Mouse (Mus musculus) urinary bladder, postnatal 36 days (tissue): Measurements from ENCODE around the gene Epo.

Experiments used
- DNase-seq, 2 experiments: peaks; one replicate each; pipeline ENCODE4 v3.0.0; 2022; ENCODE audit warnings: low spot score in 2 of 2, mixed read lengths in 1 of 2

Gene Epo

DNA sequence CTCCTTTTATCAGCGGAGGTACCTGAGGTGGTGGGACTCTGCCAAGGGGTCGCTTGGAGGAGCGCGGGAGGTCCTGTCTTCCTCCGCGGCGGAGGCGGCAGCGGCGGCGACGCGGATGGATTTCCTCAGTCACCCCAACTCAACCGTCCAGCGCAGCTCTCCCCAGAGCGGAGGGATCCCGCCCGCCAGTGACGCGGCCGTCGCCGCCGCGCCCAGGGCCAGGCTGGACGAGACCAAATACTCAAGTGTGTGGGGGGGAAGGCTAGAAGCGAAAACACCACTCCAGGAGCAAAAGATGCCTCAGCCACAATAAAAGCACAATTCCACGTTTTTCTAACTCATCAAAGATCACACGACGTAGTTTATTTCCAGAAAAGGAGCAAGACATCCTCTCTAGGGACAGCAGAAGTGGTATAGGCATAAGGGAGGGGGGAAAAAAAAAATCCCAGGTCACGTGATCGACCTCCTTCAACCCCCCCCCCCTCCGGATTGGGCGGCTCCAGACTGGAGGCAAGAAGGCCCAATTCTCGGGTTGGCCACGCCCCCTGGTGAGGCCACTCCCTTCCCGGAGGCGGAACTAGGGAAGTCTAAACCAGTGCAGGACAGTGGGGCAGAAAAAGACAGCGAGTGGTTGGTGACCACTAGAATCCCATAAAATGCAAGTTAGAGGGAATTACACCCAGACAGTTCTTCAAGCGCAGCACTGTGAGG is at the start of gene Epo, which contains the start of gene Gnb2:
Gene Epo (minus strand): TSS at position 126 of the 711 bp plus-strand sequence.
Gene Gnb2 (minus strand): TSS at position 394 of the 711 bp plus-strand sequence.
- peak; percentile 97 to 99 for DNase-seq

DNA sequence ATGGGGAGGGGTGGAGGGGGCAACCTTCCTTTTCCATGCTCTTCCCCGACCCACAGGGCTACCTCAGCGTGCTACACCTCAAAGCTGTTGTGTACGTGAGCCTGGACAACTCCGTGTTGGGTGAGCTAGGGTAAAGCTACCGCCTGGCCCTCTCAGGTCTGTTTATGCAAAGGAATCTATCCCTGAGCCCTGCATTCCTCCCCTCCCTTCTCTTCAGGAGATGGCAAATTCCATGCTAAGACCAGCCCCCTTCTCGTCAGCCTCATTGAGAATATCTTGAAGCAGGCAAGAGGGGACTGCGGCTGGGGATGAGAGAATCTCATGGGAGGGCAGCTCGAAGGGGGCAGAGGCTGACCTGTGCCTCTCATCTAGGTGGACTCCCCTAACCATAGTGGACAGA is 49.7 kb upstream of the Epo start:
- DNase-seq = no peak

DNA sequence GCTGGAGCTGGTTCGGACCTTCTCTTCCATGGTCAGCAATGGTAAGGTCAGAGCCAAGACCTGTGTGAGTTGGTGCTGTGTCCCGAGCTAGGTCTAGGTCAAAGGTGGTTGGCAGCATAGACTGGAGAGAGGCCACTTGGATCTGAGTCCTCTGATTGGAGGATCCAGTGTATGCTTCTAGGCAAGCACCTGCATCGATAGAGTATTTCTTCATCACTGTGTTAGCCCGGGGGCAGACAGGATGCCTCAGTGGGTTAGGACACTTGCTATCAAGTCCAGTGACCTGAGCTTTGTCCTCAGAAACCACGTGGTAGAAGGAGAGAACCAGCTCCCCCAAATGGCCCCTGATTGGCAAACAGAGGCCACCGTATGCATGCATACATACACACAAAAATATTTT is 47.2 kb upstream of the Epo start:
- no peak for DNase-seq

DNA sequence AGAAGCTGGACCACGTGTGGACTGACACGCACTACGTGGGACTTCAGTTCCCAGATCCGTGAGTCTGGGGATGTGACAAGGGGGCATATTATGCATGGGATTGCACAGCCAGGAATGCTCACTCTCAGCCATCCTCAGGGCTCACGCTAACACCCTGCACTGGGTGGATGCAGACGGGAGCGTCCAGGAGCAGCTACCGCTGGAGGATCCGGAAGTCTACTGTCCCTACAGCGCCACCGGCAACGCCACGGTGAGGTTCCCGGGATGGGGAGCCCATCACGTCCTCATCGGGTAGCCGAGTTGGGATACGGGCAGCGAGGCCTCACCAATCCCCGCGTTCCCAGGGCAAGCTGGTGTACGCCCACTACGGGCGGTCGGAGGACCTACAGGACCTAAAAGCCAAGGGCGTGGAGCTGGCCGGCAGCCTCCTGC is 41.4 kb upstream of the Epo start:
- DNase-seq = peak in 1 of 2 experiments; percentile 39

DNA sequence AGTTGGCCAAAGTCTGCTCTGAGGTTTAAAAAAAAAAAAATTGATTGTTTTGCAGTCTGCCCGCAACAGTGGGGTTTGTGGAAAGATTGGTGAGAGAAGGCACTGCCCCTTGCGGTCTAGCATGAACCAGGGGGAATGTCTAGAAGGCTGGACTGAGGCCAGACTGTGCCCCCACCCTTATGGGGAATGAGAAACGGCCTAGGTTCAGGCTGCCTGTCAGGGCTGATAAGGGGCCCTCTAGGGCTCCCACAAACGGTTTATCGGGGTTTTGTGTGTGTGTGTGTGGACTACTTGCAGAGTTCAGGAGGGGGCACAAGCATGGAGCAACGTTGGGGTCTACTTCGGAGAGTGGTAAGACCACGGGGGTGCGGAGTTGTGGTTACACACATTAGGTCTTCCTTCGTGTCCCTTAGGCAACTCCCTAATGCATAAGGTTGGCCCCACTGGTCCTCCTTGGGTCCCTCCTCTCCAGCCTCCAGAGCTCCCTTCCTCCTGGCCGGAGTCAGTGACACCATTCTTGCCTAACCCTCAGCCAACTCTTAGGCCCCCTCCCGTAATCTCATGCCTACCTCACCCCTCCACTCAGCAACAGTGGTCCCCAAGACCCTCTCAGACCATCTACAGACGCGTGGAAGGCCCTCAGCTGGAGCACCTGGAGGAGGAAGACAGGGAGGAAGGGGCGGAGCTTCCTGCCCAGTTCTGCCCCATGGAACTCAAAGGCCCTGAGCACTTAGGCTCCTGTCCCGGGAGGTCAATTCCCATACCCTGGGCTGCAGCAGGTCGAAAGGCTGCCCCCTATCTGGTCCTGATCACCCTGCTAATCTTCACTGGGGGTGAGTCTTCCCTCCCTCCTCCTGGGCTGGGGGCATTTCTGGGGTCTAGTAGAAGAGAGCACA is 37.9 kb upstream of the Epo start:
- DNase-seq = no peak

DNA sequence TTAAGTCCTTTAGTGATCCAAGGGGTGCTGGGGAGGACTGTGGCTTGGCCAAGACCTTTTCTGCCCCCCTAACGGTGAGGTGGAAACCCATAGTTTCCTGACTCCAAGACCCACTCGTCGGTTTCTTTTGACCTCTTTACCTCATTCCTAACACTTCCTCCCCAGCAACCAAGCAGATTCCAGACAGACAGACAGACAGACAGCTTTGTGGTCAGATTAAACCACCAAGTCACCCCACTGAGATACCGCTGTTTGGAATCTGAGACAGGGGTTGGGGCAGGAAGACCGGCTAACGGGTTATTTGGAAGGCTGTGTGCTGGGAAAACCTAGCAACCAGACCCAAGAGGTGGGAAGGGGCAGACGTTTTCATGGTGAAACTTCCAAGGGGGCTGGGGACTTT is 37.1 kb upstream of the Epo start:
- DNase-seq = no peak

DNA sequence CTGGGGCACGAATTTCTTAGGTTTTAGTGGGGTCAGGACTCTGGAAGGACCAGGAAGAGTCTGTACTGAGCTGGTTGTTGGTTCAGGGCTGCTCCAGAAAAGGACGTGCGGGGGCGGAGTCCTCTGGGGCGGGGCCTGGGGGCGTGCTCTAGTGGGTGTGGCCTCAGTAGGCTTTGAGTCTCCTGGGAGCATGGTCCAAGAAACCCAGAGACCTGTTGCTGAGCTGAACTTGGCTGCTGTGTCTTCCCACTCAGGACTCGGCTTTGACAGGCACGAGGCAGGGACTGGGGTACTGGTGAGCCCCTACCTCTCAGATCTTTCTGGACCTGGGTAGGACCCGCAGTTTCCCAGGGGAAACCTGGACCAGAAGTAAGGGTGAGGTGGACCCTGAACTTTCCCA is 36.6 kb upstream of the Epo start, which contains the start of gene Tfr2:
Gene Tfr2 (plus strand): TSS at position 176 of the 400 bp plus-strand sequence.
- peak; percentile 28 to 56 for DNase-seq

DNA sequence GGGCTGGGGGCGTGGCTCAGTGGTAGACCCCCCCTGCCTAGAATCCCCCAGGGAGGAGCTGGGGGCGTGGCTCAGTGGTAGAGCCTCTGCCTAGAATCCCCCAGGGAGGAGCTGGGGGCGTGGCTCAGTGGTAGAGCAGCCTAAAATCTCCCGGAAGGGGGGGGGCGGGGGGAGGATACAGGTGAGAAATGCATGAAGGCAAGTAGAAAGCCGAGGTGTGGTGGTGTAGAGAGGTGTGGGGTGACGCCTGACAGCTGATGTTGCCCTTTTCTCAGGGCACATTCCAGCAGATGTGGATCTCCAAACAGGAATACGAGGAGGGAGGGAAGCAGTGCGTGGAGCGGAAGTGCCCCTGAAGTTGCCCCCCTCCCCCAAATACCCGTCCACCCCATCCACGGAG is 36.0 kb upstream of the Epo start:
- no peak for DNase-seq

DNA sequence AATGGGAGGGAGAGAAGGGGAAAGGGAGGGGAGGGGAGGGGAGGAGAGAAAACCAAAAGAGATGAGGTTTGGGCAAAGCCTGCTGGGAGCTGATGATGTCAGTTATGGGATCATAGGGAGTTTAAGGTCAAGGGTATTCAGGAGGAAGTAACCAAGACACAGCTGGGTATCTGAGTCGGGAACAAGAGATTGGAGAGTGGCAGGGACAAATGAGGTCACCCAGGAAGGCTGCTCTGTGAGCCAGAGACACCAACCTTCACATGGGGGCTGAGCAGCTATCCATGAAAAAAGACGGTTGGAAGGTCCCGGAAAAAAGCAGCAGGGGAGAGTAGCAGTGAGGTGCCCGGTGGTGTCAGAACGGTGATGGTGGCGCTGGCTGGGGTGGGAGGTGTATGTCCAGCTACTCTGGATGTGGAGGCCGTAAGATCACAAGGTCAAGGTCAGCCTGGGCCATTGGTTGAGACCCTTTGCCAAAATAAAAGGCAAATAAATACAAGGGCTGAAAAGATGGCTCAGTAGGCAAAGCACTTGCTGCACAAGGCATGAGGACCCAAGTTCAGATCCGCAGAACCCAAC is 35.3 kb upstream of the Epo start:
- no peak for DNase-seq

DNA sequence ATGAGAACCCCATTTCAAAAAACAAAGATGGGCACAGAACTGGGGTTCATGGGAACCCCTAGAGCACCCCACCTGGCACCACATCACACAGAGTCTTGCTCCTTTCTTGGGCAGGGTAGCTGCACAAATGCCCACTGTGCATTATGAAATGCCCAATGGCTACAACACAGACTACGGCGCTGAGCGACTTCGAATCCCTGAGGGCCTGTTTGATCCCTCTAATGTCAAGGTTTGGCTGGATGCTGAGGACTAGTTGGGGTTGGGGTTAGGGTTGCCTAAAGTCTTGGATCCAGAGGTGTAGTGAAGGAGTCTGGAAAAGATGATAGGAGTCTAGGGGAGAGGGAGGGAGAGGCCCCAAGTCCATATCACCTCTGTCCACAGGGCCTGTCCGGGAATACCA is 33.4 kb upstream of the Epo start:
- no peak for DNase-seq

DNA sequence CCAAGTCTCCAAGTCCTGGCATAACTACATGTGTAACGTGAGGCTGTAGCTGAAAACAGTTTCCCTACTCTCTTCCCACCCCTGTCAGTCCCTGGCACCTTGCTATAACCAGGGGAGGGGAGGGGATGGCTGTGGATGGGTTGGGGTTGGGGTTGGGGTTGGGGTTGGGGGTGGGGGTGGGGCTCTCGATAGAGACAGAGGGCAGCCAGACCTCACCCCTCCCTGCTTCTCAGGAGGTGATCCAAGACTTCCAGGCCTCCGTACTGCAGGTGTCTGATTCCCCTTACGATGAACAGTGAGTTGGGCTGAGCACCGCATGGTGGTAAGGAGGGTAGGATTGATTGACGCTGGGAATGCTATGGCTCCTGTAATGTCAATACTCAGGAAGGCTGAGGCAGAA is 32.7 kb upstream of the Epo start:
- DNase-seq = no peak

DNA sequence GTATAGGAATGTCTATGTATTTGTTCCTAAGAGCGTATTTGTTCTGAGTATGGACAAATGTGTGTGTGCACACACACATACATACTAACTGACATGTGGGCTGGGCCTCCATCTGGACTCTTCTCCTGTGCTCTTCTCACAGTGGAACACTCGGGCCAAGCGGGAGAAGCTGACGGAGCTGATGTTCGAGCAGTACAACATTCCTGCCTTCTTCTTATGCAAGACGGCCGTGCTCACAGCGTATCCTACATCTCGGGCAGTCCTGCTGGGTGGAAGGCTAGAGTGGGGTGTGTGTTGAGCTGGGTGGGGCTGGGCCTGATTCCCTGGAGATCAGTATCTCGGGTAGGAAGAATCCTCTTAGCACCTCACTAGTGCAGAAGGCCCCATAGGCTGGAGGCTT is 29.9 kb upstream of the Epo start:
- no peak for DNase-seq

DNA sequence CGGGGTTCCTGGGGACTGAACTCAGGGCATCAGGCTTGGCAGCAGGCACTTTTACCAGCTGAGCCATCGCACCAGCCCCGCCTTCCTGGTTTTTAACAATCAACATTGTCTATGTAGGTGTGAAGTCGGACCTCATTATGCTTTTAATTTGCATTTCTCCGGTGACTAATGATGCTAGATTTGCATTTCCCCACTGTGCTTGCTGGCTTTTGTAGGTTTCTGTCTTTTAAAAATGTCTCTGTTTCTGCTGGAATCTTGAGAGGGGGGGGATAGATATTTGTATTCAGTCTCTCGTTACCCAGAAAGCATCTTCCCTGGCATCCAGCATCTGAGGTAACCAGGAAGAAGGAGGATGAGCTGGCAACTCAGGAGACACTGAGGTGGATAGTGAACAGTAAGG is 28.5 kb upstream of the Epo start:
- DNase-seq = no peak

DNA sequence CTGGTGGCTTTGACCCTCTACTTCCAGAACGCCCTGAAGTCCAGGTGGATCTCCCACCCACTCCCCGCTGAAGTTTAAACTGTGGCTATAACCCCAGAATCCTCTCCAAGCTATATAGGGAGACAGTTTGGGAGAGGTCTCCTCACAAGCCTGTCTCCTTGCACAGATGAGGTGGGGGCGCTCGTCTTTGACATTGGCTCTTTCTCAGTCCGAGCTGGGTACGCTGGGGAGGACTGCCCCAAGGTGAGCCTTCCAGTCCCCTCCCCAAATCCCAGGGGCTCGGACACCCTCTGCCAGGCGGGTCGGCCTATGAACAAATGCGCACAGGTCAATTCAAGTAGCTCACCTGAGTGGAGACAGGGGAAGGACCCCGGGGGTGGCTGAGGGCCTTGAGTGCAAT is 20.9 kb upstream of the Epo start:
- DNase-seq = no peak

DNA sequence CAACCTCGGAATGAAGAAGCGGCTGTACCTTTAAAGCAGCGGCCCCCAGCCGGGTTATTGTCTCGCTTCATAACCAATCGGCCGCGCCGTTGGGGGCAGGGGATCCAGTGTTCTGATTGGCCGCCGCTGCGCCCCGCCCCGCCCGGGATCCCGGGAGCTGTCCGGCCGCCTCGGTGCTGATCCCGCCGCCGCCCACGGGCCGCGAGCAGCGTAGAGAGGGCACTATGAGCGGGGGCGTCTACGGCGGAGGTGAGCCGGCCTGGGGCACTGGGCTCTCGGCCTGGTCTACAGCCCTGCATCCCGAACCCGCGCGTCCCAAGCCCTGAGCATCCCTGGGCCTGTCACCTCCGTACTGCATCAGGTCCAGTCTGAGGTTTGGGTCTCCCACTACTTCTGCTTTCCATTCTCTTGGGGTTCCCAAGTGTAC is 20.4 kb upstream of the Epo start, which contains the start of gene Actl6b:
Gene Actl6b (plus strand): TSS at position 107 of the 427 bp plus-strand sequence.
- peak in 1 of 2 experiments; percentile 53 for DNase-seq

DNA sequence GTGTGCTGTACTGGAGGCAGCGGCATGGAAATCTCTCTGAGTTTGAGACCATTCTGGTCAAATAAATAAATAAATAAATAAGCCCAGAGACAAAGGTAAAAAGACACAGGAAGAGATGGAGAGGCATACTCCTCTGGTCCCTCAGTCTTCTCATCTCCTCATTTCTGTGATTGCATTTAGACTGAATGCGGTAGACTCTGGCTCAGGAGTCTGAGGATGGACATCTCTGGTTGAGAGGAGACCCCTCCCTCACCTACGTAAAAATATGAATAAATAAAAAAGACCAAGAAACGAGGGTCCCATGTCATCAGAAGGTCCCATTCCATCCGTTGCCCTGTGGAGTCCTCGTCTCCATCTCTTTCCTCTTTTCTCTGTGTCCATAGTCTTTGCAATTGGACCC is 20.0 kb upstream of the Epo start:
- no peak for DNase-seq

DNA sequence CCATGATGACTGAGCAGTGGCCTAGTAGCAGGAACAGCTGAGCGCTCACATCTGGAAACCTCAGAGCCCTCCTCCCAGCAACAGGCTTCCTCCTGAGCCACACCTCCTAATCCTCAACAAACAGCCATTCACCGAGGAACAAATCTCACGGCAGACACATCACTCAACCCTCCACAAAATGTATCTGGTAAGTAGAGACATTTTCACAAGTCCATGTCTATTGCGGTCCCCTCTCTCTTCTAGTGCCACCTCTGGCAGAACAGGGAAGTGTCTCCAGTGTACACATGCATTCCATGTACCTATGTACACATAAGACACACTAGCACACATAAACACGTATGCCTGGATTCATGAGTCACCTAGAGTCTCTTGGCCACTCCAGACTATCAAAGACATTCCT is 18.1 kb upstream of the Epo start:
- DNase-seq = no peak

DNA sequence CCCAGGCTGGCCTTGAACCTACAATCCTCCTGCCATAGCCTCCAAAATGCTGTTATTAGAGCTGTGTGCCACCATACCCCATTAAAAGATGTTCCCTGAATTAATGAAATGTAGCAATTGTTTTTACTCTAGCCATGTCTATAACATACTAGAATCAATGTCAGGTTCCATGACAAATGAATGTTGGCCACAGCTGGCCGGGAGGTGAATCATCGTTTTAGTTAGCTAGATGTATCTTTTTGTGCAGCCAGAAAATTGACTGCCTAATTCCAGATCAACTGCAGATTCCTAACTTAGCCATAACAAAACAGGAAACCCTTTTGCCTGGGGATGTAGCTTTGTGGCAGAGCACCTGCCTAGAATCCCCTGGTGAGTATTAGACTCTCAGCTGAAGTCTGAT is 16.8 kb upstream of the Epo start:
- DNase-seq = no peak

DNA sequence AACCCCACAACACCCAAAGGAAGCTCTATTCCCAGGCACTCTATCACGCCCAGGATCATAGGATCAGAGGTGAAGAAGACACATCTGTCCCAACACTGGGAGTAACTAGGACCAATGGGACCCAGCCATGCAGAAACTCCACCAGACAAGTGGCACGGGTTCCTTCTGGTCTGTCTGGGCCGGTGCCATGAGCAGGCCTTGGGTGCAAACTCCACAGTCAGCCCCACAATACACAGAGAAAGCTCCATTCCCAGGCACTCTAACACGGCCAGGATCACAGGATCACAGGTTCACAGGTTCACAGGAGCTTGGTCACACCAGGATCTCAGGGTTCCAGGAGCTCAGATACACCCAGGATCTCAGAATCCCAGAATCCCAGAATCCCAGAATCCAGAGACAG is 12.6 kb upstream of the Epo start:
- DNase-seq = no peak

DNA sequence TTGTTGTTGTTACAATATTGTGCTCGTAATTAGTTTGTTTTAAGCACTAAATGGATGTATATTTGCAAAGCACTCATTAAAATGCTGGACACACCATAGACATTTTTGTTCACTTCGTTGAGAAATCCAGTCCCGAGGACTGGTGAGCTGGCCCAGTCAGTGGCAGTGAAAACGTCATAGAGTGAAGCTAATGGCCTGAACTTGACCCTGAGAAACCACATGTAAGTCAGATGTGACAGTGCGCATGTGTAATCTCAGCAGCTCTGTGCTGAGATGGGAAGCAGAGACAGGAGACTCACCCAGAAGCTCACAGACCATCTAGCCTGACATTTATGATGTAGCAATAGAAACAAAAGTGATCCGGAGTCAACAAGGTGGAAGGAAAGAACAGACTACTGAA is 11.9 kb upstream of the Epo start:
- no peak for DNase-seq

DNA sequence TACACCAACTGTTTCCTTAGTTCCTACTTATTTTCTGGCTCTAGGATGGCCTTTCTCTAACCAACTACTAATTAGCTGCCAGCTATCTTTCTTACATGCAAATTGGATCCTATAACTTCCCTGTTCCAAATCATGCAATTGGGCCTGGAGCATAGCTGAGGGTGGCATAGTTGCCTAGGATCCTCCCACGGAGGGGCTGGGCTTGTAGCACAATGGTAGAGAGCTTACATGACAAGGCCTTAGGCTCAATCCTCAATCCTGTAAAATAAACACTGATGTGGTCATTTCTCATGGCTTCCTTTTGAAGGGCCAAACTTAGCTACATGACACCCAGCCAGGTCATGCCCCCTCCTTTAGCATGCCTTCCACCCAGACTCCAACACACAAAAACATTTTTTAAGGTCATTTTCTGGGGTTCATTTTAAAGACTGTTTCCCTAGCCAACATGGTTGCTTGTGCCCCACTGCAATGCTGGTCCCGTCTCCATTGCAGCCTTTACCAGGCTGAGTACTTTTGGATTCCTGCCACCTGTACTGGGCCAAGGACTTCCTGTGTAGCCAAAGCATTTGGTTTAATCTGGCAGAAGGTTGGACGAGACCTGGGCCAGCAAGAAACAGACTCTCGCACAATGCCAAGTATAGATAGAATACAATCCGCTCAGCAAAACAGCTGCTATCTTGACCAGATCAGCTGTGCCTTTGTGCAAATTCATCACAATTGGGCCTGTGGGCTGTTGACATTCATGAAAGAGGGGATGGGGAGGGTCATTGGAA is 8.9 kb upstream of the Epo start:
- DNase-seq = no peak

DNA sequence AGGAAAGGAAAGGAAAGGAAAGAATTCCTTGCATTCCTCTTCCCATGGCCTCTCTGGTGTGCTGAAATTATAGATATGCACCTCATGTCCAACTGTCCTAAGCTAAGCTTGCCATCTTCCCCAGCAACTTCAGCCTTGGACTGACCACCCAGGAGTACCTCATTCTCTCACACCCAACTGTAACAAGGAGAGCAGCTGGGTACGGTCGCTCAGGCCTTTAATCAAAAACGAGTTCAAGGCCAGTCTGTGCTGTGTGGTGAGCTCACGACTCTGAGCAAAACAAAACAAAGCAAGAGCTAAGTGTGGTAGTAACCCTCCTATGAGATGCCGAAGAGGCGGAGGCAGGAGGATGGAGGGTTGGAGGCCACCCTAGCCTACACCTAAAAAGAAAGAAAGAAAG is 7.9 kb upstream of the Epo start:
- DNase-seq = no peak
